Mouse (Mus musculus): ENCODE results near the gene Sulf2. TPM values are rescaled to one million over a fixed set of nuclear protein-coding genes. Genes with fewer than 3 reads are reported as not detected.

Sulf2 gene
- polyA plus RNA-seq, 1 experiment from 2014 or later: 33.2 TPM

DNA sequence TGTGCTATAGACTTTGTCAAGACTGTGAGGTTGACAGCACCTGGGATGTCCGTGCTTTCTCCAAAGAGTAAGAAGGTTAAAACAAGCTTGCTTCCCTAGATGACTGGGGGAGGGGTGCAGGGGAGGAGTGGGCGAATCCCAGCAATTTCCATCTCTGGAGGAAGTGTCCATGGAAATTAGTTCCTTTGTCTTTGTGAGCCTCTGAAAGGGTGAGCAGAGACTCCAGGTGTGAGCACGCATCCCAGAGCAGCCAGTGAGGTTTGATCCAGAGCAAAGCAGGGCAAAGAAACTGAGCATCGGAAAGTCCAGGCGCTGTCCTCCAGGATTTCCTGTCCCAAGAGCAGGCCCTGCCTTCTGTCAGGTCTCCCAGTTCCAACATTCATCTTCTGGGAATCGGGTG is 81.1 kb downstream of the Sulf2 start:
- H3K27me3 ChIP-seq (replicated peaks; ENCODE audit: control insufficient read depth, insufficient read depth, low read length): no peaks in the 10 kb centered on the region
- H3K4me2 ChIP-seq (ENCODE audit: low read length): no peak overlapping the region
- 68% methylated on average over 6 of the region's 6 CpGs for WGBS
- H3K9ac ChIP-seq (ENCODE audit: low read length): no peak overlapping the region
- no peak for DNase-seq (ENCODE audit: low spot score)
- no peaks in the 10 kb centered on the region for H3K9me3 ChIP-seq (replicated peaks; ENCODE audit: control insufficient read depth, low read length)
- no peak overlapping the region for H3K27ac ChIP-seq (ENCODE audit: low read depth, low read length)
- peaks cover 32% of the 10 kb centered on the region for H3K36me3 ChIP-seq (ENCODE audit: control insufficient read depth, insufficient read depth, low read length)
- H3K4me1 ChIP-seq (ENCODE audit: control insufficient read depth, insufficient read depth, low read length): no peaks in the 10 kb centered on the region
- no peak for ATAC-seq
- no peak overlapping the region for H3K4me3 ChIP-seq (ENCODE audit: low read depth, low read length)

DNA sequence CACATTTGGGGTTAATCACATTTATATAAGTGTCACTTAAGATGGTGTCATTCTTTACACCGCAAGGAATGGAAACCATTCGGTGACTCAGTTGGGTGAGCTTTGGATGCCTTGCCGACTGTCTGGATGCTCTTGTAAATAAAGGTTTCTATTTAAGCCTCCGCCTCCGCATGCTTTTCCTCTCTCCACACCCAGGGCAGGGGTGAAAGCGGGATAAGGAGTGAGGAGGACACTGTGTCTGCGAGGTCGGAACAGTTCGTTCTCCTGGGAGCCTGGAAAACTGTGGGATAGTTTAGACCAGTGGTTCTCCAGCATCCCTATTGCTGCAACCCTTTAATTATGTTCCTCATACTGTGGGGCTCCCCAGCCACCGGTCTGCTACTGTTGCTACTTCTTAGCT is 82.4 kb downstream of the Sulf2 start:
- ATAC-seq: no peak
- Histone ChIP-seq H3K4me1 (ENCODE audit: control insufficient read depth, insufficient read depth, low read length) (no peaks in the 10 kb centered on the region), H3K4me2 (ENCODE audit: low read length) (no peak overlapping the region), H3K9ac (ENCODE audit: low read length) (no peak overlapping the region), H3K9me3 (replicated peaks; ENCODE audit: control insufficient read depth, low read length) (no peaks in the 10 kb centered on the region), H3K36me3 (ENCODE audit: control insufficient read depth, insufficient read depth, low read length) (peaks cover 42% of the 10 kb centered on the region), H3K4me3 (ENCODE audit: low read depth, low read length) (no peak overlapping the region), H3K27me3 (replicated peaks; ENCODE audit: control insufficient read depth, insufficient read depth, low read length) (no peaks in the 10 kb centered on the region), H3K27ac (ENCODE audit: low read depth, low read length) (no peak overlapping the region)
- DNase-seq (ENCODE audit: low spot score): no peak
- 87% methylated on average over 10 of the region's 10 CpGs for WGBS

DNA sequence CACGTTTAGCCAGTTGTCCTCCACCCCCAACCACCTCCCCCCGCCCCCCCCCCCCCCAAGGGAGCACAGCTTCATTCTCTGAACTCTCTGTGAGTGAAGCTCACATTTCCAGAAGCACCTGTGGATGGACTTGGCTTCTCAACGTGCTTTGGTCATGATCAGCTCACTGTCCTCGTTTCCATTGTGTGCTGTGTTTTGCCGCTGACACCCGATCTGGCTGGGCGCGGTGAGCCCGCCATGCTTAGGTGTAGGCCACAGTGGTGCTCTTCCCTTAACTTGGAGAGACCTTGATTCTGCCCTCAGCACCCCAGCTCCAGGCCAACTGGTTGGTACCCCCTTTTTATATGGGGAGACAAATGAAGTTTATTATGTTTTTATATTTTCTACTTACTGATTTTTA is 83.6 kb downstream of the Sulf2 start:
- Histone ChIP-seq H3K27ac (ENCODE audit: low read depth, low read length) (no peak overlapping the region), H3K9ac (ENCODE audit: low read length) (no peak overlapping the region), H3K36me3 (ENCODE audit: control insufficient read depth, insufficient read depth, low read length) (peaks cover 50% of the 10 kb centered on the region), H3K4me1 (ENCODE audit: control insufficient read depth, insufficient read depth, low read length) (no peaks in the 10 kb centered on the region), H3K27me3 (replicated peaks; ENCODE audit: control insufficient read depth, insufficient read depth, low read length) (no peaks in the 10 kb centered on the region), H3K9me3 (replicated peaks; ENCODE audit: control insufficient read depth, low read length) (no peaks in the 10 kb centered on the region), H3K4me2 (ENCODE audit: low read length) (no peak overlapping the region), H3K4me3 (ENCODE audit: low read depth, low read length) (no peak overlapping the region)
- no peak for ATAC-seq
- 86% methylated on average over 8 of the region's 9 CpGs for WGBS
- no peak for DNase-seq (ENCODE audit: low spot score)

DNA sequence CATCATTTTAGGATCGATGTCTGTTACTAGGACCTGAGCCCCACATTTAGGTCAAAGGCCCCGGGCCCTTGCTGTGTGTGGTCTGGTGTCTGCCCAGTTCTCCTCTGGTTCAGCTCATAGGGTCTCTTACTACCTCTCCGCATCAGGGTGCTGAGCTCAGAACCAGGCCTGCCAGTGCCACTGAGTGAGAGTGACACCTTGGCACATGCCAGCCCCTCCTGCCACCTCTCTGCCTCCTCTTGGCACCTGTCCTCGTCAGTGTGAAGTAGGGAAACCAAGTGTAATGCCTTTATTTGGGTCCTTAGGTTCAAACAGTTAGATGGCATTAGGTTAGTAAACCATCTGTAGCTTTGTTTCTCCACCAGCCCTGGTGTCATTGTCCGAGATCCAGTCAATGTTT is 84.0 kb downstream of the Sulf2 start:
- Histone ChIP-seq H3K4me3 (ENCODE audit: low read depth, low read length) (no peak overlapping the region), H3K27me3 (replicated peaks; ENCODE audit: control insufficient read depth, insufficient read depth, low read length) (no peaks in the 10 kb centered on the region), H3K4me2 (ENCODE audit: low read length) (no peak overlapping the region), H3K4me1 (ENCODE audit: control insufficient read depth, insufficient read depth, low read length) (no peaks in the 10 kb centered on the region), H3K36me3 (ENCODE audit: control insufficient read depth, insufficient read depth, low read length) (peaks cover 54% of the 10 kb centered on the region), H3K9ac (ENCODE audit: low read length) (no peak overlapping the region), H3K9me3 (replicated peaks; ENCODE audit: control insufficient read depth, low read length) (no peaks in the 10 kb centered on the region), H3K27ac (ENCODE audit: low read depth, low read length) (no peak overlapping the region)
- ATAC-seq (no peak), DNase-seq (ENCODE audit: low spot score) (no peak)
- WGBS: 93% methylated on average over 5 of the region's 5 CpGs

DNA sequence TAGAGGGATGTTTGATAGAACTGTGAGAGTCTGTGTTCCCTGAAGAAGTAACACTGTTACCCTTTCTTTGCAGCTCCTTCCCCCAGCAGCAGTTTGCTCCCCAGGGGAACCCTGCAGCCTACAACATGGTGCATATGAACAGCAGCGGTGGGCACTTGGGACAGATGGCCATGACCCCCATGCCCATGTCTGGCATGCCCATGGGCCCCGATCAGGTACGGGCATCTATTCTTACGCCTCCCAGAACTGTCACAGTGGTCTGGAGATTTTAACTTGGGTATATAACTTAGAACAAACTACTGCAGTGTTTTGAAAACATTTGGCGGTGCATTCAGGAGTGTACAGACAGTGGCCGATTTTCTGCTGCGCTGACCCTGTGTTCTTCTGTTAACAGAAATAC is 85.7 kb downstream of the Sulf2 start:
- no peaks in the 10 kb centered on the region for H3K27me3 ChIP-seq (replicated peaks; ENCODE audit: control insufficient read depth, insufficient read depth, low read length)
- H3K4me1 ChIP-seq (ENCODE audit: control insufficient read depth, insufficient read depth, low read length): no peaks in the 10 kb centered on the region
- no peak for ATAC-seq
- H3K36me3 ChIP-seq (ENCODE audit: control insufficient read depth, insufficient read depth, low read length): peaks cover 71% of the 10 kb centered on the region
- H3K4me2 ChIP-seq (ENCODE audit: low read length): no peak overlapping the region
- no peak overlapping the region for H3K27ac ChIP-seq (ENCODE audit: low read depth, low read length)
- DNase-seq (ENCODE audit: low spot score): no peak
- WGBS: 96% methylated on average over 7 of the region's 7 CpGs
- no peaks in the 10 kb centered on the region for H3K9me3 ChIP-seq (replicated peaks; ENCODE audit: control insufficient read depth, low read length)
- no peak overlapping the region for H3K9ac ChIP-seq (ENCODE audit: low read length)
- no peak overlapping the region for H3K4me3 ChIP-seq (ENCODE audit: low read depth, low read length)

DNA sequence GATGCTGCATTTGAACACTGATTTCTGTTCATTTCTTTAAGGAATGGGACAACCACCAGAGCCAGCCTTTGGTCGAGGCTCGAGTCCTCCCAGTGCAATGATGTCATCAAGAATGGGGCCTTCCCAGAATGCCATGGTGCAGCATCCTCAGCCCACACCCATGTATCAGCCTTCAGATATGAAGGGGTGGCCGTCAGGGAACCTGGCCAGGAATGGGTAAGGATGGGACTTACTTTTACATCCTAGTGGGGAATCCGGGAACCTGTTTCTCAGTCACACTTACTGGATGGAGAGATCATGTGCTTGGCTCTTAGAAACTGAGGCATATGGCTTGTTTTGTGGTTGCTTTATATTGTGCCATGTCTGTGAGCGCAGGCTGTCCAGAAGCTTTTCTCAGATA is 86.3 kb downstream of the Sulf2 start:
- H3K4me1 ChIP-seq (ENCODE audit: control insufficient read depth, insufficient read depth, low read length): no peaks in the 10 kb centered on the region
- DNase-seq (ENCODE audit: low spot score): no peak
- peaks cover 73% of the 10 kb centered on the region for H3K36me3 ChIP-seq (ENCODE audit: control insufficient read depth, insufficient read depth, low read length)
- no peak overlapping the region for H3K27ac ChIP-seq (ENCODE audit: low read depth, low read length)
- WGBS: 87% methylated on average over 5 of the region's 5 CpGs
- no peaks in the 10 kb centered on the region for H3K9me3 ChIP-seq (replicated peaks; ENCODE audit: control insufficient read depth, low read length)
- no peaks in the 10 kb centered on the region for H3K27me3 ChIP-seq (replicated peaks; ENCODE audit: control insufficient read depth, insufficient read depth, low read length)
- ATAC-seq: no peak
- no peak overlapping the region for H3K4me2 ChIP-seq (ENCODE audit: low read length)
- H3K9ac ChIP-seq (ENCODE audit: low read length): no peak overlapping the region
- no peak overlapping the region for H3K4me3 ChIP-seq (ENCODE audit: low read depth, low read length)

DNA sequence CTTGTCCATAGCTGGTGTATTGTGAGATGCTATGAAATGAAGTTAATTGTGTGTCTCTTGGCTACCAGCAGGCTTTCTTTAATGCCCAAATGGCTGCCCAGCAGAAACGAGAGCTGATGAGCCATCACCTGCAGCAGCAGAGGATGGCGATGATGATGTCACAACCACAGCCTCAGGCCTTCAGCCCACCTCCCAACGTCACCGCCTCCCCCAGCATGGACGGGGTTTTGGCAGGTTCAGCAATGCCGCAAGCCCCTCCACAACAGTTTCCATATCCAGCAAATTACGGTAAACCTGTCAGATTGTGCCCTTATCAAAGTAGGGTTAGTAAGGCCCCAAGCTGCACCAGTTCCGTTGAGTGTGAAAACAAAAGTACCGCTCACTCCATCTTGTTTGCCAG is 87.2 kb downstream of the Sulf2 start:
- H3K4me3 ChIP-seq (ENCODE audit: low read depth, low read length): no peak overlapping the region
- no peaks in the 10 kb centered on the region for H3K4me1 ChIP-seq (ENCODE audit: control insufficient read depth, insufficient read depth, low read length)
- H3K27me3 ChIP-seq (replicated peaks; ENCODE audit: control insufficient read depth, insufficient read depth, low read length): no peaks in the 10 kb centered on the region
- ATAC-seq (no peak), DNase-seq (ENCODE audit: low spot score) (no peak)
- no peak overlapping the region for H3K9ac ChIP-seq (ENCODE audit: low read length)
- no peak overlapping the region for H3K4me2 ChIP-seq (ENCODE audit: low read length)
- H3K27ac ChIP-seq (ENCODE audit: low read depth, low read length): no peak overlapping the region
- H3K36me3 ChIP-seq (ENCODE audit: control insufficient read depth, insufficient read depth, low read length): peaks cover 80% of the 10 kb centered on the region
- whole genome bisulfite sequencing: 90% methylated on average over 9 of the region's 9 CpGs
- no peaks in the 10 kb centered on the region for H3K9me3 ChIP-seq (replicated peaks; ENCODE audit: control insufficient read depth, low read length)

DNA sequence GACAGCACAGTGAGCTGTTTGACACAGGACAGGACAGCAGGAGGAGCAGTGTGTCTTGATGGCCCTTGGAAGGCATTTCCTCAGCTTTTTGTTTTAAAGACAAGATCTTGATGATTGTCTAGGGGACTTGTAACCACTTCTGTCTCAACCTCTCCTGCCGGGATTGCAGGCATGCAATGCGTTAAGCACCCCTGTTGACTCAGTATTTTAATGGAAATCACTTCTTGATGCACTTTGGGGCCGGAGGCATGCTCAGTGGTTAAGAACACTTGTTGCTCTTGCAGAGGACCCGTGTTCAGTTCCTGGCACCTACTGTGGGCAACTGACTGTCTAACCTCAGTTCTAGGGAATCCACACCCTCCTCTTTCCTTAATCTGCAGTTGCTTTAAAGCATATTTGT is 89.0 kb downstream of the Sulf2 start:
- H3K36me3 ChIP-seq (ENCODE audit: control insufficient read depth, insufficient read depth, low read length): peaks cover 86% of the 10 kb centered on the region
- H3K4me2 ChIP-seq (ENCODE audit: low read length): no peak overlapping the region
- no peak overlapping the region for H3K27ac ChIP-seq (ENCODE audit: low read depth, low read length)
- H3K4me3 ChIP-seq (ENCODE audit: low read depth, low read length): no peak overlapping the region
- DNase-seq (ENCODE audit: low spot score) (no peak), ATAC-seq (no peak)
- H3K9me3 ChIP-seq (replicated peaks; ENCODE audit: control insufficient read depth, low read length): no peaks in the 10 kb centered on the region
- no peaks in the 10 kb centered on the region for H3K4me1 ChIP-seq (ENCODE audit: control insufficient read depth, insufficient read depth, low read length)
- no peaks in the 10 kb centered on the region for H3K27me3 ChIP-seq (replicated peaks; ENCODE audit: control insufficient read depth, insufficient read depth, low read length)
- no peak overlapping the region for H3K9ac ChIP-seq (ENCODE audit: low read length)
- WGBS: 70% methylated on average over 4 of the region's 4 CpGs

DNA sequence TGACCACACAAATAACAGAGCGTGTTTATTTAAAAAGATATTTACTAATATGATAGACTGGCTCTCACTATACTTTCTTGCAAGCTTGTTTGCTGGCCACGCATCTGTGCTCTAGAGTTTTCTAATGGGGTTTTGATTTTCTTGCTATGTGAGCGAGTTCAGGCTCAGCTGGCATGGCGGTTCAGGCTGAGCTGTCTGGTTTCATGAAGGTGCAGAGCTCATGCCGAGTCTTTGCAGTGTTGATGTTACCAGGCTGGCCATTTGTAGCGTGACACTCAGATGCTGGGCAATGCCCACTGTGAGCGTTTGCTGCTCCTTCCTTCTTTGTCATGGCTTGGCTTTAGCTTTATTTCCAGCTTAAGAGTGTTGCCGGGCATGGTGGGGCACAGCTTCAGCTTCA is 93.0 kb downstream of the Sulf2 start:
- no peaks in the 10 kb centered on the region for H3K27me3 ChIP-seq (replicated peaks; ENCODE audit: control insufficient read depth, insufficient read depth, low read length)
- H3K9ac ChIP-seq (ENCODE audit: low read length): no peak overlapping the region
- H3K27ac ChIP-seq (ENCODE audit: low read depth, low read length): no peak overlapping the region
- peaks cover 83% of the 10 kb centered on the region for H3K36me3 ChIP-seq (ENCODE audit: control insufficient read depth, insufficient read depth, low read length)
- DNase-seq (ENCODE audit: low spot score): no peak
- H3K4me3 ChIP-seq (ENCODE audit: low read depth, low read length): no peak overlapping the region
- WGBS: 95% methylated on average over 8 of the region's 8 CpGs
- H3K4me1 ChIP-seq (ENCODE audit: control insufficient read depth, insufficient read depth, low read length): no peaks in the 10 kb centered on the region
- H3K9me3 ChIP-seq (replicated peaks; ENCODE audit: control insufficient read depth, low read length): no peaks in the 10 kb centered on the region
- no peak for ATAC-seq
- no peak overlapping the region for H3K4me2 ChIP-seq (ENCODE audit: low read length)

DNA sequence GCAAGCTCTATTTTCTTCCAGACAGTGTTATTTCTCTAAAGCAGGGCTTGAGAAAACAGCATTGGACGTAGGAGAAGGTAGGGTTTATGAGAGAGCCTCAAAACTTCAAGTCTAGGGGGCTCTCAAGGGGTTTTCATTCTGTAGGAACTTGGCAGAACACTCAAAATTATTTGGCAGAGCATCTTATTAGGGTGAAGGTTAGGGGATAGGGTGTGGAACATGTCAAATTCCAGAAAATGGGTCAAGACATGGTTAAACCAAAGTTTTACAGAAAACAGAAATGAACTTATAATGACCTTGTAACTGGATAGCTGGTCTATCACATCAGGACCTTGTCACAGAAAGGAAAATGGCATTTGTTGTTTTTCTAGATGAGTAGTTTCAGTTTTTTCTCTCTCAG is 93.5 kb downstream of the Sulf2 start:
- Histone ChIP-seq H3K4me3 (ENCODE audit: low read depth, low read length) (no peak overlapping the region), H3K36me3 (ENCODE audit: control insufficient read depth, insufficient read depth, low read length) (peaks cover 82% of the 10 kb centered on the region), H3K9ac (ENCODE audit: low read length) (no peak overlapping the region), H3K4me1 (ENCODE audit: control insufficient read depth, insufficient read depth, low read length) (no peaks in the 10 kb centered on the region), H3K4me2 (ENCODE audit: low read length) (no peak overlapping the region), H3K27ac (ENCODE audit: low read depth, low read length) (no peak overlapping the region), H3K9me3 (replicated peaks; ENCODE audit: control insufficient read depth, low read length) (no peaks in the 10 kb centered on the region), H3K27me3 (replicated peaks; ENCODE audit: control insufficient read depth, insufficient read depth, low read length) (no peaks in the 10 kb centered on the region)
- DNase-seq (ENCODE audit: low spot score) (no peak), ATAC-seq (no peak)
- 90% methylated on average over 1 of the region's 1 CpGs for WGBS

All from forebrain, embryonic 14.5 days (tissue).